Mouse (Mus musculus) spleen, adult 2 months (tissue): ENCODE measurements around the gene Amn1. TPM values are rescaled to one million over a fixed set of nuclear protein-coding genes. Genes with fewer than 3 reads are reported as not detected.

ENCODE experiments used
- DNase-seq, 2 experiments: peaks; one replicate each; pipeline versions ENCODE4 v3.0.0 to v3.0.0-alpha.2; 2012 to 2021; ENCODE audit warnings: low spot score in 2 of 2, low read depth in 1 of 2
- H3K27ac ChIP-seq: fragments of 200-500 bp; 2 replicates; pipeline ENCODE4 v1.5.1; 2012; ENCODE audit warnings: low read length, inconsistent platforms; ENCODE audit not compliant: insufficient read depth
- H3K27me3 ChIP-seq: fragments of 200-500 bp; 2 replicates; pipeline ENCODE4 v1.6.1; 2012; ENCODE audit warnings: mild to moderate bottlenecking, moderate library complexity, low read length, inconsistent platforms; ENCODE audit not compliant: control insufficient read depth, insufficient read depth
- H3K36me3 ChIP-seq: fragments of 200-500 bp; 2 replicates; pipeline ENCODE4 v1.6.1; 2012; ENCODE audit warnings: mild to moderate bottlenecking, low read length, inconsistent platforms; ENCODE audit not compliant: control insufficient read depth, insufficient read depth
- H3K4me1 ChIP-seq: fragments of 200-500 bp; 2 replicates; pipeline ENCODE4 v1.6.1; 2011; ENCODE audit warnings: inconsistent platforms; ENCODE audit not compliant: control insufficient read depth, insufficient read depth, insufficient read length
- H3K4me3 ChIP-seq: fragments of 200-500 bp; 2 replicates; pipeline ENCODE4 v1.5.1; 2011; ENCODE audit warnings: mild to moderate bottlenecking, inconsistent platforms; ENCODE audit not compliant: insufficient read depth, insufficient read length; ENCODE audit errors: extremely low read depth
- CTCF ChIP-seq: fragments of 200-500 bp; IDR thresholded peaks from 2 replicates; pipeline ENCODE4 v1.5.1; 2011; ENCODE audit warnings: mild to moderate bottlenecking, inconsistent platforms; ENCODE audit not compliant: insufficient read depth, insufficient read length, insufficient replicate concordance; ENCODE audit errors: extremely low read depth
- POLR2A ChIP-seq: fragments of 200-500 bp; IDR thresholded peaks from 2 replicates; pipeline ENCODE4 v1.6.1; 2011; ENCODE audit warnings: low read depth, low read length, inconsistent platforms
- WGBS: fragments of 180-500 bp; shearing (Covaris S2); methylation state at CpG from one replicate; pipeline ENCODE4 v1.1.7; 2018; 5-methylcytosine and 5-hydroxymethylcytosine counted together
- polyA plus RNA-seq: library from polyadenylated mRNA; depleted of rRNA; stranded (reverse); fragments of >200 nt; gene quantifications from 2 replicates; pipeline ENCODE4 v1.2.3, GENCODE M21; 2012

Amn1 gene
- polyA plus RNA-seq, 1 experiment = 5.3 TPM

GRCm38 (mm10) chr6:149141393-149142173 is 46.9 kb downstream of the Amn1 start:
- no peak for TF ChIP-seq CTCF
- 2% methylated on average over 36 of the region's 36 CpGs for WGBS
- Histone ChIP-seq H3K4me3 (peak overlapping the region; percentile 69), H3K36me3 (peaks cover 2% of the 10 kb centered on the region; the same call in 1 of the 2 replicates), H3K27ac (peak overlapping the region; percentile 70), H3K27me3 (no peaks in the 10 kb centered on the region), H3K4me1 (peaks cover 3% of the 10 kb centered on the region; the same call in 1 of the 2 replicates)
- peak; percentile 76 to 85 for DNase-seq

DNA sequence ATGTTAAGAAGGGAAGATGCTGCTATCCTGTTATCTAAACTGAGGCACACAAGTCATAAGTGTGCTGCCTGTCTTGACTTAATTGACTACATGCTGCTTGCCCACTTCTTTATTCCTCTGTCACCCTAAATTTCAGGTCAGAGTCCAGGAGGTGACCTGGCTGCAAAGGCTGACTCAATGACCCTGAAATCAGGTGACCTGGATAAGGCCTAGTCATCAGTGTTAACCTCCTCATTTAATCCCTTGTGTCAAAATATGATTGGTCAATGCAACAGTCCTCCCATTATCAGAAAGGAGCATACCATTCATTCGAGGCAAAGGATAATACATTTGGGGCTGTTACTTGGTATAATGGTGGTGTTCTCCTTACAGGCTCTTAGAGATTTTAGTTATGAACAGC is 49.0 kb downstream of the Amn1 start, which contains the start of gene Etfbkmt:
Etfbkmt (plus strand) TSS at position 379 of the 400 bp plus-strand sequence.
- H3K36me3 ChIP-seq = peaks cover under 1% of the 10 kb centered on the region; the same call in 1 of the 2 replicates
- H3K4me1 ChIP-seq = peaks cover 3% of the 10 kb centered on the region; the same call in 1 of the 2 replicates
- 90% methylated on average over 1 of the region's 1 CpGs for WGBS
- TF ChIP-seq POLR2A (no peak), CTCF (no peak)
- H3K4me3 ChIP-seq = no peak within 1 kb of the TSS
- no peak for DNase-seq
- no peak within 1 kb of the TSS; the same call in 1 of the 2 replicates for H3K27ac ChIP-seq
- H3K27me3 ChIP-seq = no peaks in the 10 kb centered on the region

GRCm38 (mm10) chr6:149139011-149139410 is 49.5 kb downstream of the Amn1 start:
- no peak overlapping the region for H3K4me3 ChIP-seq
- H3K27ac ChIP-seq = no peak overlapping the region; the same call in 1 of the 2 replicates
- no peaks in the 10 kb centered on the region for H3K27me3 ChIP-seq
- TF ChIP-seq CTCF (no peak), POLR2A (no peak)
- DNase-seq = peak in 1 of 2 experiments; percentile 54
- whole genome bisulfite sequencing = 79% methylated on average over 3 of the region's 3 CpGs
- H3K36me3 ChIP-seq = no peaks in the 10 kb centered on the region; the same call in 1 of the 2 replicates
- H3K4me1 ChIP-seq = peaks cover 3% of the 10 kb centered on the region; the same call in 1 of the 2 replicates

DNA sequence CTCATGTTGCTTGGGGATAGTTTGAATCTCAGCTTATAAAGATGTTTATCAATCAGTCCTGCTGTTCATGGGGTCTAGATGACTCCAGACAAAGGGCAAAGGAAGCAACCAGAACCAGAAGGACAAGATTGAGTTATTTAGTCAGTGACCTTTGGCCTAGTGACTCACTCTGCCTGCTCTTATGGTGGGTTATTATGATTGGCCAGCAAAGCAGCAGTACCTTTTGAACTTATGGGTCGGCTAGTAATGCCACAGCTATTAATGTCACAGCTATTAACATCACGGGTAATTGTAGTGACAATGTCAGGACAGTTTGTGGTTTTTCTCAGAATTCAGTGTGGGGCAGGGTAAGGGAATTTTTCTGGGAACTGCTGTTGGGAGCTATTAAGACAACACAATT is 50.6 kb downstream of the Amn1 start:
- Histone ChIP-seq H3K27ac (no peak overlapping the region), H3K27me3 (no peaks in the 10 kb centered on the region), H3K36me3 (no peaks in the 10 kb centered on the region), H3K4me3 (no peak overlapping the region), H3K4me1 (peaks cover 3% of the 10 kb centered on the region; the same call in 1 of the 2 replicates)
- no peak for DNase-seq
- TF ChIP-seq CTCF = no peak
- no peak for TF ChIP-seq POLR2A
- 73% methylated on average over 2 of the region's 2 CpGs for WGBS

DNA sequence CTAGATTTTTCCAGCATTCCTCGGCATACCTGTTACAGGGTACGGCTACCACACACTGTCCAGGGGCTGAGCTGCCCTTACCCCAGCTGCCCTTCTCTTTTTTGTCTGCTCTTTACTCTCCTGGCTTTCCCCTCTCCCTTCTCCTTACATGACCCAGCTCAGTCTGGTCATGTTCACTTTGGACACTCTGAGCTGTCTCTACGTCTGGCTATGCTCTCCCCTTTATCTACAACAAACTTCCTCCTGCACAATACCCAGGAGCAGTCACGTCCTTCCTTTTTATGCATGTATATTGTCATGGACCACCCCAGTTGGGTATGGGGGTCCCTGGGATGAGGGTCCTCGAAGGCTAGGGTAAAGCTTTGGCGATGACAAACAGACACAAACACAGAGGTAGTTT is 52.9 kb downstream of the Amn1 start:
- no peak for TF ChIP-seq CTCF
- no peak for TF ChIP-seq POLR2A

DNA sequence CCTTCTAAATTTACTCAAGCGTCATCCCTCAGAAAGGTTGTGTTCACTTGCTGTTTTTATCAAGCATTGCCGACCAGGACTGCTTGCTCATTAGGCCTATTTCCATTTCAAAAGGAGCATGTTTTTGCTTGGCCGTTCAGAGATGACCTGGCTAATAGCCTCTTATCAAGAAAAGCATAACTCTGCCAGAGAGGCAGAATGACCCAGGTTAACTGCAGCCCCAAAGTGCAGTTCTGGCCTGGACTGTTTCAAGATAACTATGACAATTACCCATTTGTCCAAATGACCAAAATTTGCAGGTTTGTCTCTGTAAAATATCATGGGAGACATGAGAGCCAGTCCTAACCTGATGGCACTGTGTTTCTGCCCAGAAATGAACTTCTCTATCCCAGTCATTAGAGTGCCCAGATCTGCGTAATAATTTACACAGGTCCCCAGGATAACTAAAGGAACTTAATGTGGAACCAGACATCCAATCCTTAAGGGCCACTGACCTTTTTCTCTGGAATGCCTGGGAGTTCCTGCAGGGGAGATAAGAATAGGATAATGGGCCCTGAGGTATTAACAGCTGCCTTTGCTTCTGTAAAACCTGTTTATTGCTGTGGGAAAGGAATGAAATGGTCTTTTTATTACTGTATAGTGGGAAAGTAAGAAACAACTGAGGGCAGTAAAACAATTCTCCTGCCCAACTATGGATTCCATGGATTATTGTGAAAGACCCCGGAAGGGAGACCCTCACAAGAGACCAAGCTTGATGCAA is 53.9 kb downstream of the Amn1 start:
- H3K36me3 ChIP-seq = no peaks in the 10 kb centered on the region
- peaks cover 3% of the 10 kb centered on the region; the same call in 1 of the 2 replicates for H3K4me1 ChIP-seq
- no peak overlapping the region for H3K27ac ChIP-seq
- no peak overlapping the region for H3K4me3 ChIP-seq
- no peak for DNase-seq
- no peaks in the 10 kb centered on the region for H3K27me3 ChIP-seq
- WGBS = 78% methylated on average over 5 of the region's 5 CpGs
- TF ChIP-seq CTCF (no peak), POLR2A (no peak)

More for the DNA sequence above, 52.9 kb downstream of the Amn1 start:
- WGBS = 79% methylated on average over 6 of the region's 6 CpGs
- no peak for DNase-seq
- Histone ChIP-seq H3K27me3 (no peaks in the 10 kb centered on the region), H3K27ac (no peak overlapping the region), H3K4me1 (peaks cover 3% of the 10 kb centered on the region; the same call in 1 of the 2 replicates), H3K4me3 (no peak overlapping the region), H3K36me3 (no peaks in the 10 kb centered on the region)
